Mouse (Mus musculus): ENCODE measurements around the gene Dus2. TPM values are rescaled to one million over a fixed set of nuclear protein-coding genes. Genes with fewer than 3 reads are reported as not detected.

Dus2 gene
- polyA plus RNA-seq (2016; fragmentation: Nextera tagmentation; extraction: Ambion mirVana): 23.8 and 24.4 TPM in 2 replicates

GRCm38 (mm10) chr8:105990856-105991387 lies at the start of gene Dus2:
TSS of gene Dus2 (plus strand) at chr8:105991337.
- 0 out of 2 replicates have a peak, but pooled peaks cover 3% of the 10 kb centered on the region for H3K27me3 ChIP-seq

DNA sequence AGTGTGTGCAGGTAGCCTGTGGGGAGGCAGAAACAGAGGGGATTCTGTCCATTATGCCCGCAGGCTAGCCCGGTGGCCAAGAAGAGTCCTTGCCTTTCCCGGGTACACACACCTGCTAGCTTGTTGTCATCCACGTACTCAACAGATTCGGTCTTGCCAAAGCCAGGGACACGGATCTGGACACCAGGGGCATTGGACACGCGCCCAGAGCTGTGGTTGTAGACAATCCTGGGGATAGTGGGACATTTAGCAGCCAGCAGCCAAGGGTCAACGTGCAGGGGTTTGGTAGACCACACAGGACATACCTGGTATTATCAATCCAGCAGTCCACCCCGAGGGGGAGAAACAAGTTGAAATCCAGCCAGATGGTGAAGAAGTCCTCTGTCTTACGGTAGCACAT lies 49.1 kb upstream of the Dus2 start:
- no peak for ATAC-seq (ENCODE audit: insufficient number of reproducible peaks, insufficient read depth, low FRiP score, low TSS enrichment, low read depth)
- H3K9me3 ChIP-seq: no peaks in the 10 kb centered on the region
- H3K27ac ChIP-seq: no peak overlapping the region
- no peak overlapping the region for H3K4me3 ChIP-seq (replicated peaks)
- no peaks in the 10 kb centered on the region for H3K27me3 ChIP-seq
- WGBS: 94% methylated on average over 11 of the region's 11 CpGs
- no peak overlapping the region for H3K9ac ChIP-seq (replicated peaks)
- H3K4me1 ChIP-seq (replicated peaks): peaks cover 8% of the 10 kb centered on the region
- no peak overlapping the region for H3K4me2 ChIP-seq
- H3K36me3 ChIP-seq: peaks cover 70% of the 10 kb centered on the region

More at GRCm38 (mm10) chr8:105990856-105991387, at the start of gene Dus2:
- Histone ChIP-seq H3K9me3 (no peaks in the 10 kb centered on the region), H3K27ac (no peak within 1 kb of the TSS), H3K9ac (replicated peaks) (0 out of 2 replicates have a peak within 1 kb of the TSS, but pooled peaks have one; percentile 12), H3K4me1 (replicated peaks) (peaks cover 6% of the 10 kb centered on the region; the same call in 1 of the 2 replicates), H3K36me3 (no peaks in the 10 kb centered on the region), H3K4me2 (peak within 1 kb of the TSS; percentile 26; the same call in 1 of the 2 replicates), H3K4me3 (replicated peaks) (no peak within 1 kb of the TSS)
- peak; percentile 59; the same call in 1 of the 2 replicates for ATAC-seq (ENCODE audit: insufficient number of reproducible peaks, insufficient read depth, low FRiP score, low TSS enrichment, low read depth)
- WGBS: 10% methylated on average over 15 of the region's 15 CpGs

GRCm38 (mm10) chr8:105942542-105942941 lies 48.6 kb upstream of the Dus2 start:
- no peak for ATAC-seq (ENCODE audit: insufficient number of reproducible peaks, insufficient read depth, low FRiP score, low TSS enrichment, low read depth)
- peaks cover 75% of the 10 kb centered on the region for H3K36me3 ChIP-seq
- H3K4me3 ChIP-seq (replicated peaks): no peak overlapping the region
- no peak overlapping the region for H3K9ac ChIP-seq (replicated peaks)
- no peaks in the 10 kb centered on the region for H3K9me3 ChIP-seq
- H3K4me2 ChIP-seq: no peak overlapping the region
- H3K27ac ChIP-seq: no peak overlapping the region
- H3K27me3 ChIP-seq: no peaks in the 10 kb centered on the region
- 93% methylated on average over 5 of the region's 5 CpGs for WGBS
- H3K4me1 ChIP-seq (replicated peaks): peaks cover 8% of the 10 kb centered on the region

DNA sequence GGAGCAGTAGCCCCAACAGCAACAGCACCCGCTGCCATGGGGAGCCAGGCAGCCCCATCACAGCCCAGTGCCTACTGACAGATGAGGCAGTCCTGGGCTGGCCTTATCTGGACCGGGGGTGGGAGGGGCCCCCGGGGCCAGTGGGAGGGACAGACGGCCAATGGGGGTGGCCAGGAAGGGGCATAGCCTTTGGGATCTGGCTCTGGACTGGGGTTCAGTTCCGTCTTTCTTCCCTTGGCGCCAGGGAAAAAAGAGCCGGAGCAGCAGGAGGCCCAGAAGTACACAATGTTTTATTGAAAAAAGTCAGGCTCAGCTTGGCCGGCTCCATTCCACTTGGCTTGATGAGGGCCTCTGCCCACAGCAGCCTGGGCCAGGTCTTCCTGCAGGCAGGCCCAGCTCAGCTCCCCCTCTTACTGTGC lies 47.8 kb upstream of the Dus2 start, which contains the start of gene Lcat:
TSS of gene Lcat (minus strand) at position 62 of the 419 bp plus-strand sequence.
- no peaks in the 10 kb centered on the region for H3K27me3 ChIP-seq
- H3K9ac ChIP-seq (replicated peaks): no peak within 1 kb of the TSS
- no peak within 1 kb of the TSS for H3K4me2 ChIP-seq
- H3K4me1 ChIP-seq (replicated peaks): peaks cover 4% of the 10 kb centered on the region
- no peak within 1 kb of the TSS for H3K4me3 ChIP-seq (replicated peaks)
- no peak within 1 kb of the TSS for H3K27ac ChIP-seq
- no peak for ATAC-seq (ENCODE audit: insufficient number of reproducible peaks, insufficient read depth, low FRiP score, low TSS enrichment, low read depth)
- H3K9me3 ChIP-seq: no peaks in the 10 kb centered on the region
- WGBS: 77% methylated on average over 8 of the region's 8 CpGs
- H3K36me3 ChIP-seq: peaks cover 83% of the 10 kb centered on the region

- Histone ChIP-seq H3K36me3 (peaks cover 93% of the 10 kb centered on the region), H3K4me1 (replicated peaks) (0 out of 2 replicates have a peak, but pooled peaks cover 9% of the 10 kb centered on the region), H3K27ac (no peak overlapping the region), H3K27me3 (no peaks in the 10 kb centered on the region), H3K4me3 (replicated peaks) (no peak overlapping the region), H3K4me2 (no peak overlapping the region), H3K9ac (replicated peaks) (no peak overlapping the region), H3K9me3 (no peaks in the 10 kb centered on the region)
- WGBS: 85% methylated on average over 10 of the region's 10 CpGs
- ATAC-seq (ENCODE audit: insufficient number of reproducible peaks, insufficient read depth, low FRiP score, low TSS enrichment, low read depth): no peak
Measured at GRCm38 (mm10) chr8:105949350-105949749, 41.8 kb upstream of the Dus2 start.

- Histone ChIP-seq H3K4me1 (replicated peaks) (0 out of 2 replicates have a peak, but pooled peaks cover 9% of the 10 kb centered on the region), H3K4me3 (replicated peaks) (no peak overlapping the region), H3K9me3 (no peaks in the 10 kb centered on the region), H3K36me3 (peaks cover 91% of the 10 kb centered on the region), H3K4me2 (no peak overlapping the region), H3K27me3 (no peaks in the 10 kb centered on the region), H3K27ac (peak overlapping the region; percentile 71), H3K9ac (replicated peaks) (peak overlapping the region; percentile 32; the same call in 1 of the 2 replicates)
- peak; percentile 34; the same call in 1 of the 2 replicates for ATAC-seq (ENCODE audit: insufficient number of reproducible peaks, insufficient read depth, low FRiP score, low TSS enrichment, low read depth)
- 52% methylated on average over 7 of the region's 7 CpGs for WGBS
Measured at GRCm38 (mm10) chr8:105951057-105951659, 40.0 kb upstream of the Dus2 start.

DNA sequence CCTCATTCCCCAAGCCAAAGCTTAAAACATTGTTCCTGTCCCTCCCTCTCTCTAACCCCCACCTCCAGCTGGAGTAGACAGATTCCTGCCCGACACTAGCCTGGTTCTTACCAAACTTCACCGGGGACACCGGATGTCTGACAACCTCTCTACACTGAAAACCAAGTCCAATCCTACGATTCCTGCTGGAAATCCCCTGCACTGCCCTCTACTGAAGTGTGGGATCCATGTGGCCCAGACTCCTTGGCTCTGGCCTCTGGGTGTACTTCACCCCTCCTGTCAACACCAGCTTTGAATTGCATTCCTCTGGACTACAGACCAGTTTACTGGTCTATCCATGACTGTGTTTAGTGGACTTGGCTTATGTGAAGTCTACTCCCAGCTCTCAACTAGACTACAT lies 34.6 kb upstream of the Dus2 start:
- WGBS: 89% methylated on average over 4 of the region's 4 CpGs
- ATAC-seq (ENCODE audit: insufficient number of reproducible peaks, insufficient read depth, low FRiP score, low TSS enrichment, low read depth): no peak
- H3K4me3 ChIP-seq (replicated peaks): no peak overlapping the region
- H3K36me3 ChIP-seq: peaks cover 81% of the 10 kb centered on the region
- no peaks in the 10 kb centered on the region for H3K9me3 ChIP-seq
- H3K27me3 ChIP-seq: no peaks in the 10 kb centered on the region
- H3K4me2 ChIP-seq: no peak overlapping the region
- H3K4me1 ChIP-seq (replicated peaks): no peaks in the 10 kb centered on the region
- no peak overlapping the region for H3K27ac ChIP-seq
- H3K9ac ChIP-seq (replicated peaks): no peak overlapping the region

- H3K9me3 ChIP-seq: no peaks in the 10 kb centered on the region
- H3K4me2 ChIP-seq: no peak overlapping the region
- H3K36me3 ChIP-seq: peaks cover 73% of the 10 kb centered on the region
- WGBS: 68% methylated on average over 2 of the region's 4 CpGs
- H3K27ac ChIP-seq: no peak overlapping the region
- no peaks in the 10 kb centered on the region for H3K4me1 ChIP-seq (replicated peaks)
- H3K9ac ChIP-seq (replicated peaks): no peak overlapping the region
- ATAC-seq (ENCODE audit: insufficient number of reproducible peaks, insufficient read depth, low FRiP score, low TSS enrichment, low read depth): no peak
- H3K4me3 ChIP-seq (replicated peaks): no peak overlapping the region
- H3K27me3 ChIP-seq: no peaks in the 10 kb centered on the region
Measured at GRCm38 (mm10) chr8:105957813-105958212, 33.3 kb upstream of the Dus2 start.

GRCm38 (mm10) chr8:105959350-105959749 lies 31.8 kb upstream of the Dus2 start:
- Histone ChIP-seq H3K4me3 (replicated peaks) (no peak overlapping the region), H3K9me3 (no peaks in the 10 kb centered on the region), H3K27ac (no peak overlapping the region), H3K27me3 (no peaks in the 10 kb centered on the region), H3K4me1 (replicated peaks) (peaks cover 7% of the 10 kb centered on the region), H3K36me3 (peaks cover 57% of the 10 kb centered on the region), H3K4me2 (no peak overlapping the region), H3K9ac (replicated peaks) (no peak overlapping the region)
- WGBS: 88% methylated on average over 7 of the region's 7 CpGs
- ATAC-seq (ENCODE audit: insufficient number of reproducible peaks, insufficient read depth, low FRiP score, low TSS enrichment, low read depth): no peak

- Histone ChIP-seq H3K4me2 (no peak overlapping the region), H3K27ac (no peak overlapping the region), H3K36me3 (peaks cover 43% of the 10 kb centered on the region), H3K9ac (replicated peaks) (no peak overlapping the region; the same call in 1 of the 2 replicates), H3K27me3 (no peaks in the 10 kb centered on the region), H3K4me3 (replicated peaks) (no peak overlapping the region), H3K9me3 (no peaks in the 10 kb centered on the region), H3K4me1 (replicated peaks) (peaks cover 18% of the 10 kb centered on the region)
- ATAC-seq (ENCODE audit: insufficient number of reproducible peaks, insufficient read depth, low FRiP score, low TSS enrichment, low read depth): no peak
- WGBS: 77% methylated on average over 14 of the region's 14 CpGs
Measured at GRCm38 (mm10) chr8:105961101-105961500, 30.0 kb upstream of the Dus2 start.

DNA sequence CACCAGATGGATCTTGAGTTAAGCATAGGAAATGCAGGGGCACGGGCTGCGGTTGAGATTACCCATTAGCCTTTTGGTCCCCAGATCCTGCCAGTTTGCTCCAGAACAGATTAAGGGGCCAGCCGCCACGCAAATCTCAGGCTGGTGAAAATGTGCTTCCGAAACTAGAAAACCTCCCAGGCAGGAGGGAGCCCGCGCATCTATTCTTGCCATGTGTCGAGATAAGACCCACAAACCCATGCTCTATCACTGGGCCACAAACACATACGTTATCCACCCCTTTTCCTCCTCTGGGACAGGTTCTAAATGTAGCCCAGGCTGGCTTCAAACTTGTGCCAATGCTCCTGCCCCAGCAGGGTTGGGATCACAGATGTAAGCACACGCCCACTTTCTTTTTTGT lies 29.6 kb upstream of the Dus2 start:
- ATAC-seq (ENCODE audit: insufficient number of reproducible peaks, insufficient read depth, low FRiP score, low TSS enrichment, low read depth): no peak
- Histone ChIP-seq H3K27me3 (no peaks in the 10 kb centered on the region), H3K4me1 (replicated peaks) (peaks cover 21% of the 10 kb centered on the region), H3K4me3 (replicated peaks) (no peak overlapping the region), H3K4me2 (no peak overlapping the region), H3K9me3 (no peaks in the 10 kb centered on the region), H3K36me3 (peaks cover 39% of the 10 kb centered on the region), H3K9ac (replicated peaks) (no peak overlapping the region; the same call in 1 of the 2 replicates), H3K27ac (no peak overlapping the region)
- 87% methylated on average over 10 of the region's 10 CpGs for whole genome bisulfite sequencing
